Mouse (Mus musculus) brain, embryonic 14.5 days (tissue): ENCODE measurements at regions not wholly inside any gene's neighbourhood (a gene's known extent, or its start where the extent isn't known, plus 50 kb on each side); places are given as distances from the start of the nearest gene placed in this dataset.

ENCODE experiments used
- CTCF ChIP-seq: fragments of 200-500 bp; IDR thresholded peaks from 2 replicates; pipeline ENCODE4 v1.5.1; 2012; ENCODE audit warnings: inconsistent platforms, mild to moderate bottlenecking, moderate library complexity, borderline replicate concordance; ENCODE audit not compliant: insufficient read depth, insufficient read length; ENCODE audit errors: extremely low read depth
- POLR2A ChIP-seq: fragments of 200-500 bp; IDR thresholded peaks from 2 replicates; pipeline ENCODE4 v1.6.1; 2012; ENCODE audit warnings: mild to moderate bottlenecking, inconsistent platforms, borderline replicate concordance; ENCODE audit not compliant: poor library complexity, insufficient read depth, insufficient read length, severe bottlenecking; ENCODE audit errors: extremely low read depth

GRCm38 (mm10) chr13:52436756-52437155, 94.3 kb downstream of the Diras2 start:
- TF ChIP-seq CTCF, result no peak
- no peak for TF ChIP-seq POLR2A
